Mouse (Mus musculus) midbrain, embryonic 13.5 days (tissue): ENCODE data around the gene Hacl1. TPM values are rescaled to one million over a fixed set of nuclear protein-coding genes. Genes with fewer than 3 reads are reported as not detected.

ENCODE experiments used
- ATAC-seq: fragments of 200-750 bp; cut with Nextera tagmentation; 2 replicates; pipeline ENCODE4 v1.8.0; 2017; ENCODE audit warnings: mild to moderate bottlenecking, moderate TSS enrichment, moderate library complexity
- H3K27ac ChIP-seq: fragments of 300-500 bp; sonication (generic); 2 replicates; pipeline ENCODE4 v1.5.1; 2015; ENCODE audit warnings: inconsistent platforms, mild to moderate bottlenecking, moderate library complexity
- H3K27me3 ChIP-seq: fragments of 300-500 bp; sonication (generic); 2 replicates; pipeline ENCODE4 v1.6.1; 2015; ENCODE audit warnings: mild to moderate bottlenecking, inconsistent platforms
- H3K36me3 ChIP-seq: fragments of 300-500 bp; sonication (generic); 2 replicates; pipeline ENCODE4 v1.6.1; 2015; ENCODE audit warnings: mild to moderate bottlenecking, inconsistent platforms
- H3K4me1 ChIP-seq: fragments of 300-500 bp; sonication (generic); replicated peaks from 2 replicates; pipeline ENCODE4 v1.6.1; 2015; ENCODE audit warnings: inconsistent platforms
- H3K4me2 ChIP-seq: fragments of 300-500 bp; sonication (generic); replicated peaks from 2 replicates; pipeline ENCODE4 v1.6.1; 2015; ENCODE audit warnings: moderate library complexity, mild to moderate bottlenecking, inconsistent platforms
- H3K4me3 ChIP-seq: fragments of 300-500 bp; sonication (generic); replicated peaks from 2 replicates; pipeline ENCODE4 v1.5.1; 2015; ENCODE audit warnings: mild to moderate bottlenecking, inconsistent platforms
- H3K9ac ChIP-seq: fragments of 300-500 bp; sonication (generic); replicated peaks from 2 replicates; pipeline ENCODE4 v1.6.1; 2015; ENCODE audit warnings: mild to moderate bottlenecking, inconsistent platforms
- H3K9me3 ChIP-seq: fragments of 300-500 bp; sonication (generic); 2 replicates; pipeline ENCODE4 v1.6.1; 2016; ENCODE audit warnings: mild to moderate bottlenecking, inconsistent platforms
- WGBS: fragments of 180-500 bp; shearing (Covaris S2); methylation state at CpG from one replicate; pipeline ENCODE4 v1.1.7; 2015; 5-methylcytosine and 5-hydroxymethylcytosine counted together
- polyA plus RNA-seq: library from polyadenylated mRNA; unstranded; fragments of >200 nt; fragmentation: Nextera tagmentation; extraction: Ambion mirVana; gene quantifications from 2 replicates; pipeline ENCODE4 v1.2.1, GENCODE M21; 2015

Gene Hacl1
- polyA plus RNA-seq, 1 experiment from 2014 or later, result 7.5 TPM

GRCm38 (mm10) chr14:31559216-31559615 lies 81.9 kb downstream of the Hacl1 start:
- H3K4me3 ChIP-seq, result no peak overlapping the region
- ATAC-seq, result no peak
- WGBS, result 58% methylated on average over 5 of the region's 5 CpGs

GRCm38 (mm10) chr14:31557784-31558183 lies 83.3 kb downstream of the Hacl1 start:
- Histone ChIP-seq H3K4me3 (no peak overlapping the region), H3K27ac (no peak overlapping the region), H3K27me3 (no peaks in the 10 kb centered on the region), H3K9me3 (no peaks in the 10 kb centered on the region), H3K9ac (no peak overlapping the region), H3K36me3 (no peaks in the 10 kb centered on the region), H3K4me2 (no peak overlapping the region), H3K4me1 (no peaks in the 10 kb centered on the region)
- no peak for ATAC-seq
- 84% methylated on average over 9 of the region's 9 CpGs for WGBS

More at GRCm38 (mm10) chr14:31559216-31559615, 81.9 kb downstream of the Hacl1 start:
- Histone ChIP-seq H3K36me3 (no peaks in the 10 kb centered on the region), H3K9ac (no peak overlapping the region), H3K9me3 (no peaks in the 10 kb centered on the region), H3K27me3 (no peaks in the 10 kb centered on the region), H3K4me1 (no peaks in the 10 kb centered on the region), H3K27ac (no peak overlapping the region), H3K4me2 (no peak overlapping the region)

GRCm38 (mm10) chr14:31557273-31557672 lies 83.8 kb downstream of the Hacl1 start:
- H3K9me3 ChIP-seq, result no peaks in the 10 kb centered on the region
- no peaks in the 10 kb centered on the region for H3K36me3 ChIP-seq
- no peak overlapping the region for H3K9ac ChIP-seq
- H3K27me3 ChIP-seq, result no peaks in the 10 kb centered on the region
- no peak overlapping the region for H3K4me2 ChIP-seq
- no peak for ATAC-seq
- H3K4me3 ChIP-seq, result no peak overlapping the region
- no peak overlapping the region for H3K27ac ChIP-seq
- 90% methylated on average over 8 of the region's 8 CpGs for WGBS
- H3K4me1 ChIP-seq, result no peaks in the 10 kb centered on the region

- Histone ChIP-seq H3K36me3 (no peaks in the 10 kb centered on the region), H3K27me3 (no peaks in the 10 kb centered on the region), H3K4me2 (no peak overlapping the region), H3K27ac (no peak overlapping the region), H3K9me3 (no peaks in the 10 kb centered on the region), H3K4me1 (no peaks in the 10 kb centered on the region), H3K4me3 (no peak overlapping the region), H3K9ac (no peak overlapping the region)
- no peak for ATAC-seq
- WGBS, result 83% methylated on average over 9 of the region's 9 CpGs
Measured at GRCm38 (mm10) chr14:31556526-31557260, 84.4 kb downstream of the Hacl1 start.

- no peak for ATAC-seq
- Histone ChIP-seq H3K4me1 (no peaks in the 10 kb centered on the region), H3K9ac (no peak overlapping the region), H3K36me3 (no peaks in the 10 kb centered on the region), H3K27me3 (no peaks in the 10 kb centered on the region), H3K27ac (no peak overlapping the region), H3K9me3 (no peaks in the 10 kb centered on the region), H3K4me3 (no peak overlapping the region), H3K4me2 (no peak overlapping the region)
- 80% methylated on average over 14 of the region's 14 CpGs for WGBS
Measured at GRCm38 (mm10) chr14:31555963-31556434, 85.1 kb downstream of the Hacl1 start.

GRCm38 (mm10) chr14:31555021-31555420 lies 86.1 kb downstream of the Hacl1 start:
- Histone ChIP-seq H3K4me3 (no peak overlapping the region), H3K9ac (no peak overlapping the region), H3K27ac (no peak overlapping the region), H3K4me2 (no peak overlapping the region), H3K4me1 (no peaks in the 10 kb centered on the region), H3K9me3 (no peaks in the 10 kb centered on the region), H3K36me3 (no peaks in the 10 kb centered on the region), H3K27me3 (no peaks in the 10 kb centered on the region)
- ATAC-seq, result no peak
- WGBS, result 94% methylated on average over 7 of the region's 7 CpGs

Other genes with a start within 250 kb of the Hacl1 start
- 111 and 116 TPM in 2 replicates for gene Sh3bp5, start 205.2 kb downstream of the Hacl1 start, polyA plus RNA-seq
- gene Eaf1, start 146.9 kb downstream of the Hacl1 start, polyA plus RNA-seq, result 11.6 and 12.2 TPM in 2 replicates
- 55.3 and 67.1 TPM in 2 replicates for gene Mettl6, start 146.2 kb downstream of the Hacl1 start, polyA plus RNA-seq
- not detected in 2 replicates for gene Colq, start 49.9 kb downstream of the Hacl1 start, polyA plus RNA-seq
- not detected in 2 replicates for gene Gm49387, start 408 bp downstream of the Hacl1 start, polyA plus RNA-seq
- gene Btd, start 258 bp downstream of the Hacl1 start, polyA plus RNA-seq, result 13.6 and 14.8 TPM in 2 replicates
- gene Ankrd28, start 189.4 kb upstream of the Hacl1 start, polyA plus RNA-seq, result 9.9 and 11.1 TPM in 2 replicates